Mouse (Mus musculus) olfactory bulb, adult 2 months (tissue): ENCODE measurements around the gene Pdcd10.

Experiments used
- CTCF ChIP-seq: fragments of 200-500 bp; IDR thresholded peaks from 2 replicates; pipeline ENCODE4 v1.5.1; 2012; ENCODE audit warnings: low read depth, mild to moderate bottlenecking, low read length, moderate library complexity; ENCODE audit not compliant: insufficient read depth
- POLR2A ChIP-seq: fragments of 200-500 bp; IDR thresholded peaks from 2 replicates; pipeline ENCODE4 v1.6.1; 2012; ENCODE audit warnings: mild to moderate bottlenecking, low read depth, low read length, moderate library complexity; ENCODE audit not compliant: insufficient read depth

- no peak for TF ChIP-seq CTCF
- TF ChIP-seq POLR2A: no peak
These were observed 18.9 kb upstream of the Pdcd10 start for GRCm38 (mm10) chr3:75575582-75575981.
